Mouse (Mus musculus) forebrain, postnatal 0 days (tissue): ENCODE results near the gene Cmtr1. TPM values are rescaled to one million over a fixed set of nuclear protein-coding genes. Genes with fewer than 3 reads are reported as not detected.

Experiments
- ATAC-seq: fragments of 200-750 bp; cut with Nextera tagmentation; 2 replicates; pipeline ENCODE4 v1.8.0; 2017; ENCODE audit warnings: mild to moderate bottlenecking, moderate library complexity
- DNase-seq: peaks from one replicate; pipeline ENCODE4 v3.0.0-alpha.2; 2015
- H3K27ac ChIP-seq: fragments of 300-500 bp; sonication (generic); 2 replicates; pipeline ENCODE4 v1.5.1; 2014; ENCODE audit warnings: low read depth, mild to moderate bottlenecking, antibody characterized with exemption, low read length, moderate library complexity, mixed read lengths
- H3K27me3 ChIP-seq: fragments of 300-500 bp; sonication (generic); 2 replicates; pipeline ENCODE4 v1.6.1; 2014; ENCODE audit warnings: mild to moderate bottlenecking, low read length, mixed read lengths; ENCODE audit not compliant: insufficient read depth
- H3K36me3 ChIP-seq: fragments of 300-500 bp; sonication (generic); 2 replicates; pipeline ENCODE4 v1.6.1; 2014; ENCODE audit warnings: mild to moderate bottlenecking, moderate library complexity; ENCODE audit not compliant: insufficient read depth
- H3K4me1 ChIP-seq: fragments of 300-500 bp; sonication (generic); 2 replicates; pipeline ENCODE4 v1.6.1; 2014; ENCODE audit warnings: antibody characterized with exemption; ENCODE audit not compliant: insufficient read depth
- H3K4me2 ChIP-seq: fragments of 300-500 bp; sonication (generic); 2 replicates; pipeline ENCODE4 v1.6.1; 2014; ENCODE audit warnings: low read depth, mild to moderate bottlenecking, moderate library complexity
- H3K4me3 ChIP-seq: fragments of 300-500 bp; sonication (generic); 2 replicates; pipeline ENCODE4 v1.5.1; 2014; ENCODE audit warnings: low read depth, low read length, mixed read lengths
- H3K9ac ChIP-seq: fragments of 300-500 bp; sonication (generic); 2 replicates; pipeline ENCODE4 v1.6.1; 2014; ENCODE audit warnings: mild to moderate bottlenecking
- H3K9me3 ChIP-seq: fragments of 300-500 bp; sonication (generic); 2 replicates; pipeline ENCODE4 v1.6.1; 2016; ENCODE audit warnings: low read length
- CTCF ChIP-seq: sonication (generic); IDR thresholded peaks from 2 replicates; pipeline ENCODE4 v1.5.1; 2016; ENCODE audit warnings: antibody characterized with exemption, control low read depth, low read depth
- WGBS: fragments of 180-500 bp; shearing (Covaris S2); extraction: QIAGEN DNeasy Blood & Tissue Kit; methylation state at CpG from one replicate; pipeline ENCODE4 v1.1.7; 2014; 5-methylcytosine and 5-hydroxymethylcytosine counted together
- polyA plus RNA-seq: library from polyadenylated mRNA; unstranded; fragments of >200 nt; fragmentation: Nextera tagmentation; extraction: Ambion mirVana; gene quantifications from 2 replicates; pipeline ENCODE4 v1.2.1, GENCODE M21; 2015
- total RNA-seq: library from RNA; depleted of rRNA; stranded (reverse); fragments of >200 nt; gene quantifications from 2 replicates; pipeline ENCODE4 v1.2.3, GENCODE M21; 2014

Gene Cmtr1
- total and polyA plus RNA-seq, 2 experiments from 2014 or later, result 81.9 to 92.3 TPM

- Histone ChIP-seq H3K9ac (no peak overlapping the region), H3K4me3 (no peak overlapping the region), H3K27me3 (no peaks in the 10 kb centered on the region), H3K4me2 (no peak overlapping the region), H3K36me3 (peaks cover 10% of the 10 kb centered on the region), H3K27ac (peak overlapping the region; percentile 22; the same call in 1 of the 2 replicates), H3K4me1 (peaks cover 5% of the 10 kb centered on the region; the same call in 1 of the 2 replicates), H3K9me3 (no peaks in the 10 kb centered on the region)
- WGBS, result 88% methylated on average over 4 of the region's 4 CpGs
- no peak for TF ChIP-seq CTCF
- DNase-seq (no peak), ATAC-seq (no peak)
These were observed 8.6 kb downstream of the Cmtr1 start for GRCm38 (mm10) chr17:29669030-29669429.

DNA sequence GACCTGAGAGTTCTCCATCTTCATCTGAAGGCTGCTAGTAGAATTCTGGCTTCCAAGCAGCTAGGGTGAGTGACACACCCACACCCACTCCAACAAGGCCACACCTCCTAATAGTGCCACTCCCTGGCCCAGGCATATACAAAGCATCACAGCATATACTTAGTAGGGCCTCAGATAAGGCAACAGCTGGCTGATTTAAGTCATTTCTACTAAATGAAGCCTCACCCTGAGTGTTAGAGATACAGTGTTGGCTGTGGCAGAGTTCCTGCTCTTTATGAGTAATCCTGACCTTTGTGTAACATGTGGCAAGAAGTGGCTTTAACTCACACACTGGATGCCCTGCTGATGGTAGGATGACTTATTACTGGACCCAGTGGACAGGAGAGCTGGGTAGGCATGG is 9.5 kb downstream of the Cmtr1 start:
- Histone ChIP-seq H3K27me3 (no peaks in the 10 kb centered on the region), H3K9ac (no peak overlapping the region), H3K4me2 (no peak overlapping the region), H3K27ac (no peak overlapping the region), H3K36me3 (peaks cover 15% of the 10 kb centered on the region), H3K4me3 (no peak overlapping the region), H3K9me3 (no peaks in the 10 kb centered on the region), H3K4me1 (peaks cover 5% of the 10 kb centered on the region; the same call in 1 of the 2 replicates)
- no peak for TF ChIP-seq CTCF
- ATAC-seq, result no peak
- no peak for DNase-seq

DNA sequence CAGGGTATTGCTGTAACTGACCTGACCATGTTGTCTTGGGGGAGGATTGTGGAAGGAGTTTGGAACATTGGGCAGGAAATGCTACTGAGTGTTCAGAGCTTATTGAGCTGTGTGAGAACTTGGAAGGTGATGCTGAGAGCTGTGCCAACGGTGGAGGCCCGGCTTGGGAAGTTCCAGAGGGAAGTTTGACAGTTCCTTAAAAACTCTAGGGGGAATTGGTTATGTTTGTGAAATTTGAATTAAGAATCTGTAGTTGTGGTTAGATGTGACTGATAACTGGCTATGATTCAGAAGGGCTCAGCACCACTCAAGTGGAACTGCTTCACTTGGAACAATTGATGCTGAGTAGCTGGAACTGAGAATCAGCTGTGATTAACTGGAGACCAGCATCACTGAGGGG is 10.6 kb downstream of the Cmtr1 start:
- Histone ChIP-seq H3K9ac (no peak overlapping the region), H3K36me3 (peaks cover 26% of the 10 kb centered on the region), H3K4me1 (peaks cover 5% of the 10 kb centered on the region; the same call in 1 of the 2 replicates), H3K27ac (no peak overlapping the region), H3K4me3 (no peak overlapping the region), H3K9me3 (no peaks in the 10 kb centered on the region), H3K27me3 (no peaks in the 10 kb centered on the region), H3K4me2 (no peak overlapping the region)
- DNase-seq (no peak), ATAC-seq (no peak)
- TF ChIP-seq CTCF, result no peak
- 61% methylated on average over 2 of the region's 2 CpGs for WGBS

GRCm38 (mm10) chr17:29673325-29673724 is 12.9 kb downstream of the Cmtr1 start:
- H3K9ac ChIP-seq, result no peak overlapping the region
- H3K27ac ChIP-seq, result no peak overlapping the region
- ATAC-seq (no peak), DNase-seq (no peak)
- peaks cover 4% of the 10 kb centered on the region; the same call in 1 of the 2 replicates for H3K4me1 ChIP-seq
- H3K9me3 ChIP-seq, result no peaks in the 10 kb centered on the region
- H3K27me3 ChIP-seq, result no peaks in the 10 kb centered on the region
- WGBS, result 91% methylated on average over 4 of the region's 4 CpGs
- H3K36me3 ChIP-seq, result peaks cover 49% of the 10 kb centered on the region
- H3K4me2 ChIP-seq, result no peak overlapping the region
- no peak for TF ChIP-seq CTCF
- H3K4me3 ChIP-seq, result no peak overlapping the region

- WGBS, result 82% methylated on average over 8 of the region's 8 CpGs
- TF ChIP-seq CTCF, result no peak
- no peak overlapping the region for H3K4me3 ChIP-seq
- H3K27me3 ChIP-seq, result no peaks in the 10 kb centered on the region
- H3K36me3 ChIP-seq, result peaks cover 79% of the 10 kb centered on the region
- H3K9me3 ChIP-seq, result no peaks in the 10 kb centered on the region
- no peak overlapping the region for H3K9ac ChIP-seq
- no peak overlapping the region for H3K4me2 ChIP-seq
- no peak overlapping the region for H3K27ac ChIP-seq
- no peak for DNase-seq
- H3K4me1 ChIP-seq, result no peaks in the 10 kb centered on the region
- no peak for ATAC-seq
These were observed 18.1 kb downstream of the Cmtr1 start for GRCm38 (mm10) chr17:29678526-29678925.

GRCm38 (mm10) chr17:29679038-29679767 is 18.8 kb downstream of the Cmtr1 start:
- ATAC-seq (no peak), DNase-seq (no peak)
- H3K4me3 ChIP-seq, result no peak overlapping the region
- no peak overlapping the region for H3K4me2 ChIP-seq
- no peaks in the 10 kb centered on the region for H3K4me1 ChIP-seq
- no peaks in the 10 kb centered on the region for H3K27me3 ChIP-seq
- TF ChIP-seq CTCF, result no peak
- peaks cover 82% of the 10 kb centered on the region for H3K36me3 ChIP-seq
- H3K27ac ChIP-seq, result no peak overlapping the region
- no peak overlapping the region for H3K9ac ChIP-seq
- H3K9me3 ChIP-seq, result no peaks in the 10 kb centered on the region
- 86% methylated on average over 6 of the region's 6 CpGs for WGBS

DNA sequence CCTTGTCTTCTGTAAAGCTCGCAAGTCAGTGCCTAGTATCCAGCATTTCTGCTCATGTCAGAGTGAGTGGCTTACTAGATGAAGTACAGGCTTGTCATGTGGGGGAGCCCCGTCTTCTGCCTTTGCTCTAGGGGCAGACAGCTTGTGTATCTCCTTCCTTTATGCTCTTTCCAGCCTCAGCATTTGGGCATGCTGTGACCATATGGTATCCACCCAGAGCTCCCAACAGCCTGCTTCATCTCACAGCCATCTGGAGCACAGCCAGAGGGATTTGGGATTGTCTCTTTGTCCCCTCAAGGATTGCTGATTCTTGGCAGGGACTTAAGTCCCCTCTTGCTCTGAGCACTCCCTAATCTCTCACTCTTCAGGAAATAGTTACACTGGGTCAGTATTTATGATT is 19.8 kb downstream of the Cmtr1 start:
- peak overlapping the region; percentile 45; the same call in 1 of the 2 replicates for H3K27ac ChIP-seq
- H3K9ac ChIP-seq, result no peak overlapping the region
- no peaks in the 10 kb centered on the region for H3K9me3 ChIP-seq
- no peak for TF ChIP-seq CTCF
- DNase-seq, result peak; percentile 75
- H3K27me3 ChIP-seq, result no peaks in the 10 kb centered on the region
- H3K4me1 ChIP-seq, result no peaks in the 10 kb centered on the region
- H3K36me3 ChIP-seq, result peaks cover 82% of the 10 kb centered on the region
- no peak overlapping the region for H3K4me2 ChIP-seq
- WGBS, result 43% methylated on average over 2 of the region's 2 CpGs
- ATAC-seq, result peak; percentile 89
- H3K4me3 ChIP-seq, result no peak overlapping the region
